Mouse (Mus musculus) liver, embryonic 12.5 days (tissue): Measurements from ENCODE around the gene Stx3. TPM values are rescaled to one million over a fixed set of nuclear protein-coding genes. Genes with fewer than 3 reads are reported as not detected.

Source experiments
- ATAC-seq: fragments of 200-750 bp; cut with Nextera tagmentation; 2 replicates; pipeline ENCODE4 v1.8.0; 2017; ENCODE audit warnings: moderate number of reproducible peaks, mild to moderate bottlenecking, moderate library complexity
- H3K27ac ChIP-seq: fragments of 300-500 bp; sonication (generic); 2 replicates; pipeline ENCODE4 v1.5.1; 2016; ENCODE audit warnings: mild to moderate bottlenecking
- H3K27me3 ChIP-seq: fragments of 300-500 bp; sonication (generic); replicated peaks from 2 replicates; pipeline ENCODE4 v1.6.1; 2016; ENCODE audit warnings: mild to moderate bottlenecking, moderate library complexity
- H3K36me3 ChIP-seq: fragments of 300-500 bp; sonication (generic); 2 replicates; pipeline ENCODE4 v1.6.1; 2016; ENCODE audit warnings: mild to moderate bottlenecking, moderate library complexity
- H3K4me1 ChIP-seq: fragments of 300-500 bp; sonication (generic); 2 replicates; pipeline ENCODE4 v1.6.1; 2016
- H3K4me2 ChIP-seq: fragments of 300-500 bp; sonication (generic); 2 replicates; pipeline ENCODE4 v1.6.1; 2016; ENCODE audit warnings: mild to moderate bottlenecking, moderate library complexity
- H3K4me3 ChIP-seq: fragments of 300-500 bp; sonication (generic); 2 replicates; pipeline ENCODE4 v1.5.1; 2016; ENCODE audit warnings: mild to moderate bottlenecking, moderate library complexity
- H3K9ac ChIP-seq: fragments of 300-500 bp; sonication (generic); 2 replicates; pipeline ENCODE4 v1.6.1; 2016; ENCODE audit warnings: mild to moderate bottlenecking, moderate library complexity
- H3K9me3 ChIP-seq: fragments of 300-500 bp; sonication (generic); replicated peaks from 2 replicates; pipeline ENCODE4 v1.6.1; 2016; ENCODE audit warnings: mild to moderate bottlenecking, moderate library complexity
- WGBS: fragments of 180-500 bp; shearing (Covaris S2); methylation state at CpG from one replicate; pipeline ENCODE4 v1.1.7; 2016; ENCODE audit not compliant: insufficient replicate concordance; 5-methylcytosine and 5-hydroxymethylcytosine counted together
- polyA plus RNA-seq: library from polyadenylated mRNA; unstranded; fragments of >200 nt; fragmentation: Nextera tagmentation; extraction: Ambion mirVana; gene quantifications from 2 replicates; pipeline ENCODE4 v1.2.1, GENCODE M21; 2016

Stx3 gene
- polyA plus RNA-seq, 1 experiment from 2014 or later, result 2.5 TPM

DNA sequence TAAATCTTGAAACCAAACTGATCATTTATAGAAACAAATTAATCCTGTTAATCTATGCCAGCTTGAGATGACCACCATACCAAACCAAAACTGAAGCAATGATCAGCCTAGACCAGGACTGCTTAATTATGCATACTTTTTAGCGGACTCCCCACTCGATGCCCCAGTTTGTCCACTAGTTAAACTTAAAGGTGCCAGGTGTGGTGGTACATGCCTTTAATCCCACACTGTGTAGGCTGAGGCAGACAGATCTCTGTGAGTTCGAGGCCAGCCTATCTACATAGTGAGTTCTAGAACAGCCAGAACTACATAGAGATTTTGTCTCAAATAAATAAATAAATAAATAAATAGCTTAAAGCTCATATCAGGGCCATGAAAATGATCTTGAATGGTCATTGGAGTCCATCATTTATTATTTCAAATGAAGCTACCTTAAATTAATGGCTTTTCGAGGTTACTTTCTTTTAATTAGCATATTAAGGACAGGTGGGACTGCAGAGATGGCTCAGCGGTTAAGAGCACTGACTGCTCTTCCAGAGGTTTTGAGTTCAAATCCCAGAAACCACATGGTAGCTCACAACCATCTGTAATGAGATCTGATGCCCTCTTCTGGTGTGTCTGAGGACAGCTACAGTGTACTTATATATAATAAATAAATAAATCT is 49.8 kb downstream of the Stx3 start:
- peak overlapping the region; percentile 72; the same call in 1 of the 2 replicates for H3K9ac ChIP-seq
- ATAC-seq, result no peak
- H3K27ac ChIP-seq, result no peak overlapping the region
- peaks cover 24% of the 10 kb centered on the region for H3K36me3 ChIP-seq
- H3K9me3 ChIP-seq, result no peaks in the 10 kb centered on the region
- H3K4me1 ChIP-seq, result peaks cover 16% of the 10 kb centered on the region
- no peaks in the 10 kb centered on the region for H3K27me3 ChIP-seq
- H3K4me2 ChIP-seq, result peak overlapping the region; percentile 70
- peak overlapping the region; percentile 69; the same call in 1 of the 2 replicates for H3K4me3 ChIP-seq
- 76% methylated on average over 5 of the region's 5 CpGs for WGBS

GRCm38 (mm10) chr19:11768163-11768562 is 51.0 kb downstream of the Stx3 start:
- no peak overlapping the region for H3K9ac ChIP-seq
- H3K27me3 ChIP-seq, result no peaks in the 10 kb centered on the region
- peaks cover 11% of the 10 kb centered on the region for H3K36me3 ChIP-seq
- 3% methylated on average over 3 of the region's 3 CpGs for WGBS
- H3K27ac ChIP-seq, result no peak overlapping the region
- ATAC-seq, result no peak
- H3K9me3 ChIP-seq, result no peaks in the 10 kb centered on the region
- no peak overlapping the region for H3K4me3 ChIP-seq
- H3K4me1 ChIP-seq, result peaks cover 16% of the 10 kb centered on the region
- no peak overlapping the region for H3K4me2 ChIP-seq

DNA sequence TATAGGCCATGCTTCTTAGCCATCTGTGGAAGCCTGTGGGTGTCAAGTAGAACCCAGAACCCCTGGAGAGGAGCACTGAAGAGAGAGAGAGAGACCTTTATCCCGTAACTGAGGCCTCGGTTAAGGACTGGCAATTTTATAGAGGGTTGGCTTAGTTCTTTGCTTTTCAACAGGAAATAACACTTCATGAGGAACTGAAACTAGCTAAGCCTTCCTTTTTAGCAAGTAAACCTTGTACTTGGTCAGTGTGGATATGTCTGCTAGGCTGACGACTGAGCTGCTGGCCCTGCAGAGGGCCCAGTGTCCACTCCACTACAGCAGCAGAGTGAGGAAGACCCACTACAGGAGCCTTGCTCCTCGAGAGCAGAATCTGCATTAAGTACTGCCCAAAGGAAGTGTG is 52.8 kb downstream of the Stx3 start:
- Histone ChIP-seq H3K9me3 (no peaks in the 10 kb centered on the region), H3K27me3 (no peaks in the 10 kb centered on the region), H3K4me2 (no peak overlapping the region), H3K4me3 (no peak overlapping the region), H3K9ac (no peak overlapping the region), H3K4me1 (peaks cover 12% of the 10 kb centered on the region), H3K36me3 (no peaks in the 10 kb centered on the region), H3K27ac (no peak overlapping the region)
- no peak for ATAC-seq
- WGBS, result 53% methylated on average over 4 of the region's 4 CpGs

GRCm38 (mm10) chr19:11765059-11765458 is 54.1 kb downstream of the Stx3 start:
- 61% methylated on average over 3 of the region's 3 CpGs for WGBS

GRCm38 (mm10) chr19:11747298-11747697 is 71.9 kb downstream of the Stx3 start, which contains the start of gene Gif:
TSS of gene Gif (plus strand) at chr19:11747554.
- Histone ChIP-seq H3K4me1 (peaks cover 11% of the 10 kb centered on the region), H3K4me3 (no peak within 1 kb of the TSS), H3K36me3 (no peaks in the 10 kb centered on the region), H3K27ac (no peak within 1 kb of the TSS), H3K9me3 (no peaks in the 10 kb centered on the region), H3K4me2 (no peak within 1 kb of the TSS), H3K9ac (no peak within 1 kb of the TSS), H3K27me3 (no peaks in the 10 kb centered on the region)
- no peak for ATAC-seq
- 74% methylated on average over 2 of the region's 2 CpGs for WGBS

More at GRCm38 (mm10) chr19:11765059-11765458, 54.1 kb downstream of the Stx3 start:
- H3K36me3 ChIP-seq, result no peaks in the 10 kb centered on the region
- H3K9ac ChIP-seq, result no peak overlapping the region
- H3K27me3 ChIP-seq, result no peaks in the 10 kb centered on the region
- H3K27ac ChIP-seq, result no peak overlapping the region
- H3K9me3 ChIP-seq, result no peaks in the 10 kb centered on the region
- H3K4me2 ChIP-seq, result no peak overlapping the region
- no peak overlapping the region for H3K4me3 ChIP-seq
- ATAC-seq, result no peak
- peaks cover 3% of the 10 kb centered on the region; the same call in 1 of the 2 replicates for H3K4me1 ChIP-seq

DNA sequence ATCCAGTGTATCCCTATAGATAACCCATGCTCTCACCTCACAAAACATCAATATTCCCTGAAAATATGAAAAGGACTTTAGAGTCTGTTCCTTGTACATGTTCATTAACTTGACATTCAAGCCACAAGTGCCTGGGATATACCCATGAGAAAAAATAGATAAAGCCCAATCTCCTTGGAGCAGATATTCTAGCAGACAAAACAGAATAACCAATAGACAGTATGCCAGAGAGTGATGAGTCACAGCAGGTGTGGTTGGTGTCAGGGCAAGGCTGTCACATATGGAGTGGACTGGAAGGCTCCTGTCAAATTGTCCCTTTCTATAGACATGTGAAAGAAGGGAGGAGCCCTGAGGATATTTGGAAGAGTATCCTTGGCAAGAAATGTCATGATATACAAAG is 73.5 kb downstream of the Stx3 start:
- peak; percentile 86 for ATAC-seq
- Histone ChIP-seq H3K4me2 (no peak overlapping the region), H3K9me3 (no peaks in the 10 kb centered on the region), H3K4me1 (peaks cover 11% of the 10 kb centered on the region), H3K27ac (no peak overlapping the region), H3K9ac (no peak overlapping the region), H3K4me3 (no peak overlapping the region), H3K36me3 (no peaks in the 10 kb centered on the region), H3K27me3 (no peaks in the 10 kb centered on the region)

- Histone ChIP-seq H3K4me2 (no peak overlapping the region), H3K4me3 (no peak overlapping the region), H3K9ac (no peak overlapping the region), H3K27me3 (no peaks in the 10 kb centered on the region), H3K9me3 (no peaks in the 10 kb centered on the region), H3K4me1 (peaks cover 10% of the 10 kb centered on the region), H3K27ac (no peak overlapping the region), H3K36me3 (no peaks in the 10 kb centered on the region)
- peak; percentile 76 for ATAC-seq
- 17% methylated on average over 1 of the region's 1 CpGs for WGBS
Observed at GRCm38 (mm10) chr19:11736455-11736854, 82.7 kb downstream of the Stx3 start.

GRCm38 (mm10) chr19:11730278-11730677 is 88.9 kb downstream of the Stx3 start:
- no peak overlapping the region for H3K27ac ChIP-seq
- H3K4me1 ChIP-seq, result peaks cover 16% of the 10 kb centered on the region
- H3K9ac ChIP-seq, result no peak overlapping the region
- H3K36me3 ChIP-seq, result no peaks in the 10 kb centered on the region
- ATAC-seq, result no peak
- no peaks in the 10 kb centered on the region for H3K27me3 ChIP-seq
- WGBS, result 53% methylated on average over 1 of the region's 1 CpGs
- H3K9me3 ChIP-seq, result no peaks in the 10 kb centered on the region
- H3K4me3 ChIP-seq, result no peak overlapping the region
- no peak overlapping the region for H3K4me2 ChIP-seq

GRCm38 (mm10) chr19:11727304-11727703 is 91.9 kb downstream of the Stx3 start:
- Histone ChIP-seq H3K27me3 (no peaks in the 10 kb centered on the region), H3K4me3 (no peak overlapping the region), H3K9me3 (no peaks in the 10 kb centered on the region), H3K4me1 (peaks cover 21% of the 10 kb centered on the region), H3K4me2 (0 out of 2 replicates have a peak overlapping the region, but pooled peaks have one; percentile 8), H3K9ac (no peak overlapping the region), H3K36me3 (no peaks in the 10 kb centered on the region), H3K27ac (peak overlapping the region; percentile 72; the same call in 1 of the 2 replicates)
- WGBS, result 41% methylated on average over 5 of the region's 5 CpGs
- ATAC-seq, result peak; percentile 83

GRCm38 (mm10) chr19:11725915-11726314 is 93.3 kb downstream of the Stx3 start:
- no peaks in the 10 kb centered on the region for H3K9me3 ChIP-seq
- H3K9ac ChIP-seq, result no peak overlapping the region
- peak overlapping the region; percentile 73; the same call in 1 of the 2 replicates for H3K27ac ChIP-seq
- H3K4me1 ChIP-seq, result peaks cover 21% of the 10 kb centered on the region
- no peaks in the 10 kb centered on the region for H3K27me3 ChIP-seq
- no peaks in the 10 kb centered on the region for H3K36me3 ChIP-seq
- WGBS, result 24% methylated on average over 2 of the region's 2 CpGs
- no peak overlapping the region for H3K4me2 ChIP-seq
- peak; percentile 89 for ATAC-seq
- H3K4me3 ChIP-seq, result no peak overlapping the region
